Mouse (Mus musculus) heart, postnatal 4 days (tissue): ENCODE data around the gene Arhgef38. TPM values are rescaled to one million over a fixed set of nuclear protein-coding genes. Genes with fewer than 3 reads are reported as not detected.

ENCODE experiments used
- DNase-seq: peaks from one replicate; pipeline ENCODE4 v3.0.0; 2021
- total RNA-seq, 2 experiments: library from RNA; stranded (reverse); gene quantifications; 2 replicates each; pipeline ENCODE4 v1.2.3; 2021

Gene Arhgef38
- total RNA-seq, 2 experiments from 2014 or later: not detected

- peak; percentile 94 for DNase-seq
Observed at GRCm38 (mm10) chr3:133091664-133092273, 143.0 kb downstream of the Arhgef38 start, which contains the start of the genes Ints12 and Gstcd. TSS of gene Ints12 (plus strand) at chr3:133091840. TSS of gene Gstcd (minus strand) at chr3:133092033.

- peak; percentile 52 for DNase-seq
Observed at GRCm38 (mm10) chr3:133091121-133091663, 143.6 kb downstream of the Arhgef38 start.

- no peak for DNase-seq
Observed at GRCm38 (mm10) chr3:133090247-133091120, 144.3 kb downstream of the Arhgef38 start.

- DNase-seq: no peak
Observed at GRCm38 (mm10) chr3:133085858-133086257, 148.9 kb downstream of the Arhgef38 start.

GRCm38 (mm10) chr3:133082736-133083135 is 152.0 kb downstream of the Arhgef38 start:
- DNase-seq: no peak

GRCm38 (mm10) chr3:133075560-133075959 is 159.2 kb downstream of the Arhgef38 start:
- no peak for DNase-seq

Other genes with a start within 250 kb of the Arhgef38 start
- 1 to 10 TPM; 8.9 to 9.2 TPM for gene Ints12, start 143.1 kb downstream of the Arhgef38 start, total RNA-seq
- 10 to 100 TPM in 1 of 2 experiments, 1 to 10 TPM in 1; 9.8 to 11.5 TPM for gene Gstcd, start 142.9 kb downstream of the Arhgef38 start, total RNA-seq
- gene Ppa2, start 75.2 kb upstream of the Arhgef38 start, total RNA-seq: 10 to 100 TPM; 83.7 to 92.5 TPM